Mouse (Mus musculus) megakaryocyte, embryonic 14.5 days (primary cell): ENCODE measurements at regions not wholly inside any gene's neighbourhood (a gene's known extent, or its start where the extent isn't known, plus 50 kb on each side); places are given as distances from the start of the nearest gene placed in this dataset.

Experiments used
- H3K27me3 ChIP-seq: replicated peaks from 2 replicates; pipeline ENCODE3; 2012; ENCODE audit warnings: inconsistent platforms
- H3K36me3 ChIP-seq: replicated peaks from 2 replicates; pipeline ENCODE3; 2012; ENCODE audit warnings: low read length, inconsistent platforms, mixed read lengths
- H3K4me1 ChIP-seq: 2 replicates; pipeline ENCODE4 v1.6.1; 2012; ENCODE audit warnings: inconsistent platforms
- H3K4me3 ChIP-seq: replicated peaks from 2 replicates; pipeline ENCODE3; 2012; ENCODE audit warnings: moderate library complexity, mild to moderate bottlenecking, inconsistent platforms
- H3K9me3 ChIP-seq: 2 replicates; pipeline ENCODE4 v1.6.1; 2012; ENCODE audit warnings: inconsistent platforms
- FLI1 ChIP-seq: IDR thresholded peaks from 2 replicates; pipeline ENCODE4 v1.6.1; 2012; ENCODE audit warnings: low read length, inconsistent platforms, mixed read lengths
- GATA1 ChIP-seq: IDR thresholded peaks from 3 replicates; pipeline ENCODE4 v1.6.1; 2012; ENCODE audit warnings: mixed read lengths, low read length, inconsistent platforms, borderline replicate concordance

- TF ChIP-seq FLI1 (no peak), GATA1 (no peak)
- peaks cover 4% of the 10 kb centered on the region; the same call in 1 of the 2 replicates for H3K4me1 ChIP-seq
These were observed 872.9 kb upstream of the Lrrc6 start for GRCm38 (mm10) chr15:67373599-67373998.

GRCm38 (mm10) chr15:67373030-67373429 is 872.3 kb upstream of the Lrrc6 start:
- Histone ChIP-seq H3K27me3 (peaks cover 2% of the 10 kb centered on the region), H3K9me3 (peaks cover 4% of the 10 kb centered on the region), H3K4me3 (no peak overlapping the region), H3K36me3 (no peaks in the 10 kb centered on the region), H3K4me1 (peaks cover 4% of the 10 kb centered on the region; the same call in 1 of the 2 replicates)
- TF ChIP-seq GATA1 = no peak
- TF ChIP-seq FLI1 = no peak

More at GRCm38 (mm10) chr15:67373599-67373998, 872.9 kb upstream of the Lrrc6 start:
- peaks cover 4% of the 10 kb centered on the region for H3K9me3 ChIP-seq
- H3K27me3 ChIP-seq = peaks cover 2% of the 10 kb centered on the region
- no peak overlapping the region for H3K4me3 ChIP-seq
- H3K36me3 ChIP-seq = no peaks in the 10 kb centered on the region

DNA sequence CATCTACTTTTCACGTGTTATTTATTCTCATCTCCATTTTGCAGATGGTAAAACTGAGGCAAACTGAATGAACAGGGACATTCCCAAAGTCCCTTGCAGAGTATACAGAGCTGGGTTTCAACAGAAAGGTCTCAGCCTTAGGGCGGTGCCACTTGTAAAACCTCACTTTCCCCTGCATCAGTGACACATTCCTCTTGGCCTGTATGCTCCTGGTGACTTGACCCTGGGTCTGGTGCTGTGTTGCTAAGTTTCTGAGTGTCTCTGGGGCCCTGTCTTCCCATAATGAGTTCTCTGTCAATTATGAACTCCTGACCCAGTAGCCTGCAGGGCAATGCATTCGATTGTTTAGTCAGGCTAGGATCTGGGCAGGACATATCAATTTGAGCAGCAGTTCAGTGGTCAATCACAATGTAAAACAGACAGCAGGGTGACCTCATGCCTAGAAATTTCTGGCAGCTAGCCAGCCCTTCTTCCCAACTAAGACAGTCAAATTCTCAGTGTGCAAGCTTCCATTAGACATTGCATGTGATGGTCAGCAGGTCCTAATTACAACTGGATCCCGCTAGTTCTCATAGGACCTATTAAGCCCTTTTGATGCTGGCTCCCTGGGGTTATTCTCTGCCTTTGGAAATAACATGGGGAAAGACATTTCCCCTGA is 863.5 kb upstream of the Lrrc6 start:
- TF ChIP-seq GATA1 (no peak), FLI1 (no peak)
- Histone ChIP-seq H3K4me3 (no peak overlapping the region), H3K27me3 (no peaks in the 10 kb centered on the region), H3K36me3 (no peaks in the 10 kb centered on the region), H3K4me1 (peaks cover 16% of the 10 kb centered on the region), H3K9me3 (peaks cover 8% of the 10 kb centered on the region)

GRCm38 (mm10) chr15:67361012-67361571 is 860.4 kb upstream of the Lrrc6 start:
- Histone ChIP-seq H3K4me1 (peaks cover 20% of the 10 kb centered on the region), H3K4me3 (no peak overlapping the region), H3K9me3 (peaks cover 8% of the 10 kb centered on the region), H3K36me3 (no peaks in the 10 kb centered on the region), H3K27me3 (peaks cover 3% of the 10 kb centered on the region)
- TF ChIP-seq FLI1 (no peak), GATA1 (no peak)

DNA sequence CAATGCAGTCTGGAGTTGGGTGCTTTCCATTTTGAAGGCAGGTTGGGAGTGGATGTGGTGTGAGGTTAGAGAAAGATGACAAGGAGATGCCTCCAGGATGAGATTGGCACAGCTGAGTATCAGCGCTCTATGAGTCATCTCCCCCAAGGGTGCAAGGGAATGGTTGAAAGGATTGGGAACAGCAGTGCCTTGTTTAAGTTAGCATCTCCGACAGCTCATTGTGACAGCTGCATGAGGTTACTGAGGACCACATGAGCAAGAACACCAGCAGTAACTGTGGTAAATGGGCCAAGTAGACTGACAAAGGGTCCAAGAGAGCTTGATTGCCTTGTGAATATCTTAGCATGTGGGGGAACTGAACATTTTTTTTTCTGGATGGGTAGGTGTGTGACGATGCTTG is 857.2 kb upstream of the Lrrc6 start:
- H3K9me3 ChIP-seq = no peaks in the 10 kb centered on the region
- peaks cover 20% of the 10 kb centered on the region for H3K4me1 ChIP-seq
- no peaks in the 10 kb centered on the region for H3K36me3 ChIP-seq
- H3K4me3 ChIP-seq = no peak overlapping the region
- H3K27me3 ChIP-seq = peaks cover 6% of the 10 kb centered on the region
- TF ChIP-seq GATA1 (no peak), FLI1 (no peak)

DNA sequence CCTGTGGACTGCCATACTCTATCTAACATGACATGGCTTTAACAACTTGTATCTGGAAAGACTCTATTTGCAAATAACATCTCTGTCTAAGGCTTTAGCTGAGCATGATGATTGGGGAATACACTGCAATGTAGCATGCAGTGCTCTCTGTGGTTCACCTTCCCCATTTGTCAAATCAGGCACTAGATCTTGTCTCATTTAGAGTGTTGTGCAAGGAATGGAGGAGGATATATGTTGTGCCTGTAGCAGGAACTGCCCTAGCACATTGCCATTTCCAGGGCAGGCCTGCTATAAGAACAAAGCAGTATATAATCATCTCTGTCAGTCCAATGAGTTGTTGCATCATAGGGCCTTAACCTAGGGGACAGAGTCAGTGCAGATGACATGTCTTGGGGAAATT is 854.6 kb upstream of the Lrrc6 start:
- no peak overlapping the region for H3K4me3 ChIP-seq
- peaks cover 6% of the 10 kb centered on the region for H3K27me3 ChIP-seq
- H3K4me1 ChIP-seq = peaks cover 6% of the 10 kb centered on the region
- no peaks in the 10 kb centered on the region for H3K36me3 ChIP-seq
- TF ChIP-seq GATA1 = no peak
- no peak for TF ChIP-seq FLI1
- no peaks in the 10 kb centered on the region for H3K9me3 ChIP-seq

- Histone ChIP-seq H3K4me3 (no peak overlapping the region), H3K36me3 (no peaks in the 10 kb centered on the region), H3K27me3 (peaks cover 6% of the 10 kb centered on the region), H3K4me1 (0 out of 2 replicates have a peak, but pooled peaks cover 4% of the 10 kb centered on the region), H3K9me3 (no peaks in the 10 kb centered on the region)
- no peak for TF ChIP-seq FLI1
- no peak for TF ChIP-seq GATA1
These were observed 854.0 kb upstream of the Lrrc6 start for GRCm38 (mm10) chr15:67354598-67355159.

- peaks cover 3% of the 10 kb centered on the region for H3K27me3 ChIP-seq
- TF ChIP-seq GATA1 (no peak), FLI1 (no peak)
These were observed 848.8 kb upstream of the Lrrc6 start for GRCm38 (mm10) chr15:67349501-67349900.

GRCm38 (mm10) chr15:67345179-67346148 is 844.8 kb upstream of the Lrrc6 start:
- Histone ChIP-seq H3K4me3 (no peak overlapping the region), H3K4me1 (peaks cover 11% of the 10 kb centered on the region), H3K9me3 (no peaks in the 10 kb centered on the region), H3K36me3 (no peaks in the 10 kb centered on the region), H3K27me3 (no peaks in the 10 kb centered on the region)
- no peak for TF ChIP-seq GATA1
- no peak for TF ChIP-seq FLI1

More at GRCm38 (mm10) chr15:67349501-67349900, 848.8 kb upstream of the Lrrc6 start:
- Histone ChIP-seq H3K4me1 (peaks cover 11% of the 10 kb centered on the region), H3K36me3 (no peaks in the 10 kb centered on the region), H3K4me3 (no peak overlapping the region), H3K9me3 (no peaks in the 10 kb centered on the region)
